20 mouse cellular contexts compared by ENCODE assay signal in the genomic region with DNA sequence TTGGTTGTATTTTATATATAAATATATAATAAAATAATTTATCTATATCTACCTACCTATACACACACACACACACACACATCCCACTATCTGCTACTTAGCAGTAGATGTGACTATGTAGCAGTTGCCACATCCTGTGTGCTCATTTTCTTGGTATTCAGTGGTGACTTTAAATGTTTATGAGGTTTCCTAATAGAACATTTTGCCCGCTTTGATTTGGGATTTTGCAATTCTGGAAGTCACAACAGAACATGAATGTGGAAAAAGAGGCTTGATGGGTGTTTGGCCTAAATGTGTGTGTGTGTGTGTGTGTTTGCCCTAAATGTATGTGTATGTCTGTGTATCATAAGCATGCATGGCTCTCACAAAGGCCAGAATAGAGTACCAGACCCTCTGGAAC. TPM values are rescaled to one million over a fixed set of nuclear protein-coding genes. Genes with fewer than 3 reads are reported as not detected.
"Had no signal": no experiment of that assay in that cellular context is flagged by ENCODE, and none has a peak within 500 bp of the region (broad histone marks: within the 10 kb centered on the region; RNA-seq: fewer than 3 reads in every experiment).

No protein-coding gene starts in this region.

- H3K27ac ChIP-seq: limb, embryonic 12.5 days; midbrain, embryonic 13.5 days had no signal

- DNase-seq: liver; lung, adult 2 months; lung, postnatal 10 days; right cerebral cortex, adult 18-20 months; right cerebral cortex, postnatal 25 days; thymus, postnatal 36 days had no signal

- H3K36me3 ChIP-seq: limb, embryonic 12.5 days; liver, embryonic 15.5 days; midbrain, embryonic 13.5 days; neural tube, embryonic 15.5 days had no signal

- H3K9ac ChIP-seq: limb, embryonic 12.5 days had no signal

- H3K9me3 ChIP-seq: limb, embryonic 12.5 days; liver, embryonic 15.5 days; midbrain, embryonic 13.5 days; neural tube, embryonic 15.5 days had no signal

- ATAC-seq: midbrain, embryonic 13.5 days had no signal

- H3K27me3 ChIP-seq: limb, embryonic 12.5 days; liver, embryonic 15.5 days; midbrain, embryonic 13.5 days; neural tube, embryonic 15.5 days had no signal

RNA-seq across cellular contexts. Expression of a gene that starts 5.2 kb away (rescaled TPM):
- total RNA-seq: layer of hippocampus, adult 18-20 months; layer of hippocampus, postnatal 10 days; left cerebral cortex, postnatal 36 days; megakaryocyte progenitor cell, adult 5-6 weeks; midbrain, postnatal 0 days had no signal
- polyA plus RNA-seq: liver, embryonic 15.5 days; midbrain, embryonic 13.5 days; midbrain, postnatal 0 days; neural tube, embryonic 11.5 days; small intestine, adult 2 months had no signal

RNA-seq across cellular contexts. Expression of a gene that starts 25.0 kb away (rescaled TPM):
- total RNA-seq: layer of hippocampus, adult 18-20 months; layer of hippocampus, postnatal 10 days; left cerebral cortex, postnatal 36 days; megakaryocyte progenitor cell, adult 5-6 weeks; midbrain, postnatal 0 days had no signal
- polyA plus RNA-seq: kidney, postnatal 0 days; limb, embryonic 12.5 days; liver, embryonic 15.5 days; lung, adult 2 months; midbrain, embryonic 13.5 days; midbrain, postnatal 0 days; neural tube, embryonic 11.5 days; neural tube, embryonic 15.5 days; small intestine, adult 2 months; stomach, embryonic 16.5 days; thymus, postnatal 0 days had no signal
